Comparison of ENCODE assay signal across 27 mouse cellular contexts in genomic region chrX:21716885-21717284, GRCm38 (mm10). TPM values are rescaled to one million over a fixed set of nuclear protein-coding genes. Genes with fewer than 3 reads are reported as not detected.
"Had no signal": no experiment of that assay in that cellular context is flagged by ENCODE, and none has a peak within 500 bp of the region (broad histone marks: within the 10 kb centered on the region; RNA-seq: fewer than 3 reads in every experiment).

No protein-coding gene starts in this region.

- H3K4me2 ChIP-seq: liver, embryonic 13.5 days; liver, embryonic 15.5 days; lung, embryonic 14.5 days; midbrain, embryonic 12.5 days; neural tube, embryonic 13.5 days; neural tube, embryonic 15.5 days had no signal

- H3K4me3 ChIP-seq: liver, embryonic 13.5 days; liver, embryonic 15.5 days; midbrain, embryonic 10.5 days; midbrain, embryonic 12.5 days; myocyte; neural tube, embryonic 13.5 days; neural tube, embryonic 15.5 days had no signal

- H3K4me1 ChIP-seq: liver, embryonic 13.5 days; liver, embryonic 15.5 days; midbrain, embryonic 10.5 days; midbrain, embryonic 12.5 days; neural tube, embryonic 13.5 days; neural tube, embryonic 15.5 days had no signal

- DNase-seq: liver, embryonic 13.5 days; liver, postnatal 0 days; lung, embryonic 14.5 days; lung, postnatal 14 days; lung, postnatal 36 days; midbrain, embryonic 14.5 days; retina, postnatal 1 day; right cerebral cortex, adult 18-20 months; right cerebral cortex, postnatal 25 days; right cerebral cortex, postnatal 4 days; spleen, adult 18-20 months; thymus, adult 18-20 months; thymus, postnatal 25 days; thymus, postnatal 4 days had no signal

- H3K9ac ChIP-seq: liver, embryonic 13.5 days; liver, embryonic 15.5 days; liver, postnatal 0 days; lung, embryonic 14.5 days; midbrain, embryonic 12.5 days; neural tube, embryonic 13.5 days; neural tube, embryonic 15.5 days had no signal

- H3K27ac ChIP-seq: liver, embryonic 13.5 days; liver, embryonic 15.5 days; macrophage; midbrain, embryonic 10.5 days; midbrain, embryonic 12.5 days; neural tube, embryonic 13.5 days; neural tube, embryonic 15.5 days had no signal

- ATAC-seq: liver, postnatal 0 days; midbrain, embryonic 16.5 days had no signal

- H3K27me3 ChIP-seq: liver, embryonic 13.5 days; liver, embryonic 15.5 days; midbrain, embryonic 12.5 days; neural tube, embryonic 13.5 days; neural tube, embryonic 15.5 days had no signal

- H3K36me3 ChIP-seq: liver, embryonic 13.5 days; liver, embryonic 15.5 days; midbrain, embryonic 10.5 days; midbrain, embryonic 12.5 days; neural tube, embryonic 13.5 days; neural tube, embryonic 15.5 days had no signal

- H3K9me3 ChIP-seq: liver, embryonic 13.5 days; liver, embryonic 15.5 days; midbrain, embryonic 10.5 days; midbrain, embryonic 12.5 days; neural tube, embryonic 13.5 days; neural tube, embryonic 15.5 days had no signal

RNA-seq across cellular contexts. Expression of gene Slc6a14, which starts 2.2 kb away (rescaled TPM):
- polyA plus RNA-seq: liver, embryonic 13.5 days; liver, embryonic 15.5 days; liver, postnatal 0 days; macrophage; midbrain, embryonic 10.5 days; midbrain, embryonic 12.5 days; midbrain, embryonic 14.5 days; midbrain, embryonic 16.5 days; myocyte; neural tube, embryonic 13.5 days; neural tube, embryonic 15.5 days; small intestine, adult 2 months had no signal

RNA-seq across cellular contexts. Expression of gene Gm28269, which starts 28.0 kb away (rescaled TPM):
- polyA plus RNA-seq: liver, embryonic 13.5 days; liver, embryonic 15.5 days; liver, postnatal 0 days; lung, embryonic 14.5 days; lung, embryonic 16.5 days; macrophage; midbrain, embryonic 10.5 days; midbrain, embryonic 12.5 days; midbrain, embryonic 14.5 days; midbrain, embryonic 16.5 days; myocyte; neural tube, embryonic 11.5 days; neural tube, embryonic 13.5 days; neural tube, embryonic 15.5 days; small intestine, adult 2 months; stomach, embryonic 14.5 days; stomach, embryonic 16.5 days had no signal
